Mouse (Mus musculus): ENCODE data around the gene Gm14214. TPM values are rescaled to one million over a fixed set of nuclear protein-coding genes. Genes with fewer than 3 reads are reported as not detected.
A peak's percentile ranks its signal among the peaks of the same experiment; 100 is the strongest.

The Gm14214 gene
- total and polyA plus RNA-seq, 2 experiments from 2014 or later, result not detected

DNA sequence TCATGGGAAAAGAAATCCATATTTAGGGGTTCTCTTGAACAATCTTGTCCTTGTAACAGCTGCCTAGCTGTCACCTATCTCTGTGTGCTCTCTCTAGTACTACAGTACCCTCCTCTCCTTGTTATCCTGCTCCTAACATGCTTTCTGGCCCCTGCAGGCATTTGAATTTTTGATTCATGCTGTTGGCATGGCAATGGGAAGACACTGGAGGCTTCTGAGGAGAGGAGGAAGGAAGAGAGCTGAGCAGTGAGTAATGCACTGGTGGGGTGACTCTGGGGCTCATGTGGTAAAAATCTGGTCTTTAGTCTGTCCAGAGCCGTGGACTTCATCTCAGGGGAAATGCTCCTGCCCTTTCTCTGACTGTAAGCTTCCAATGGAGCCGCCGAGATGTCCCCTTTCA lies 15.5 kb upstream of the Gm14214 start:
- H3K4me1 ChIP-seq (ENCODE audit: control insufficient read depth, insufficient read depth), result 0 out of 2 replicates have a peak, but pooled peaks cover 3% of the 10 kb centered on the region
- whole genome bisulfite sequencing, result 29% methylated on average over 3 of the region's 3 CpGs
- ATAC-seq (ENCODE audit: insufficient read depth, low read depth), result no peak
- H3K9ac ChIP-seq (replicated peaks; ENCODE audit: low read depth, low read length), result no peak overlapping the region
- no peak for DNase-seq (ENCODE audit: low spot score)
- H3K36me3 ChIP-seq (replicated peaks; ENCODE audit: control insufficient read depth, insufficient read depth, low read length), result no peaks in the 10 kb centered on the region
- TF ChIP-seq EP300 (IDR thresholded peaks at IDR 0.05; ENCODE audit: low read depth) (no peak), CTCF (IDR thresholded peaks at IDR 0.05; ENCODE audit: low read depth) (no peak)
- H3K27ac ChIP-seq (ENCODE audit: low read depth), result no peak overlapping the region
- H3K9me3 ChIP-seq (replicated peaks; ENCODE audit: control insufficient read depth, low read length), result no peaks in the 10 kb centered on the region
- no peaks in the 10 kb centered on the region for H3K27me3 ChIP-seq (ENCODE audit: control insufficient read depth, insufficient read depth, low read length)
- no peak overlapping the region for H3K4me2 ChIP-seq (ENCODE audit: low read depth, low read length)
- H3K4me3 ChIP-seq (ENCODE audit: low read depth, low read length), result no peak overlapping the region

DNA sequence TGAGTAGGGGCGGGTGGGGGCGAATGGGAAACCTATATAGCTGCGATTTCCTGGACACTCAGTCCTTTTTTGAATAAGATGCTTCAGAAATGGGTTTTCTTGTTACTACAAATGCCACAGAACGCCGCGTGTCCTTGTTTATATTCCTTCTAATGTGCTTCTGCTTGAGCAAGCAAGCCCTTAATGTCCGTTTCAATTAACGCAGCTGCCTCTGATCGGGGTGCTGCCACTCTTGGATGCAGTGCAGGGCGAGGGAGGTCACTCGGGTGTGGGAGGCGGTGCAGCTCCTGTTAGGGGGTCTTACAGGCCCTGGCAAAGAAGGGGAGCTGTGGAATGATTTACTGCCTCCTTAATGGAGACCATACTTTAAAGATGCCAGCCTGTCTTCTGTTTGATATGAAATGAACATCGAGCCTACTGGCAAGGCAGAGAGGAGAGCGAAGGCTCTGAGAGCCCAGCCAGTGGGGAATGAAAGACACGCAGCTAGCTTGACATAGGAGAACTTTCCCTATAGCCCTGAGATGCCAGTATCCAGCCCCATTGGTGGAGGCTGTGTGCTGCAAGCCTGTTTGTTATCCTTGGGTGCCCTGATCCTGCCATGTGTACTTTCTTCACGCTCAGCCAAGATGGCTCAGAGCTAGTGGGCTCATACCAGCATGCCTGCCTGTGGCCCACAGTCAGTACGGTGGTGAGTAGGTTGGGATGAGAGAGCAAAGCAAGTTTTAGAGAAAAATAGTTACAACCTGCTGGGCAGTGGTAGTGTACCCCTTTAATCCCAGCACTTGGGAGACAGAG lies 13.2 kb upstream of the Gm14214 start:
- H3K4me3 ChIP-seq (ENCODE audit: low read depth, low read length), result no peak overlapping the region

DNA sequence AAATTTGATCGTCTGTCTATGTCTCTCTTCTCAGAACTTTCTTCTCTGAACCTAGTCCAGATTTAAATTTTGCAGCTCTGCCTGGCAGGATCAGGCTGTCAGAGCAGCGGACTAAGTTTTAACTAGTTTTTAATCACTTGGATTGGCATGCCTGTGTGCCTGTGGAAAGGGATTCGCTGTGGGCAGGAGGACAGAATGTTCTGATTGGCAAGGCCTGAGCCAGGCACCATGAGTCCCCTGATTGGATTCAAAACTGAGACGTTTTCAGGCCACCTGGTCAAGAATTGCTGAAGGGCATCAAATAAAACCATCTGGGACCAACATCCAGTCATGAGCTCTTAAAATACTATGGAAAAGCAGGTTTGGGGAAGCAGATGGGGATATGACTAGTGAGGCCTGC lies 12.5 kb upstream of the Gm14214 start:
- TF ChIP-seq EP300 (IDR thresholded peaks at IDR 0.05; ENCODE audit: low read depth) (no peak), CTCF (IDR thresholded peaks at IDR 0.05; ENCODE audit: low read depth) (no peak)
- ATAC-seq (ENCODE audit: insufficient read depth, low read depth), result no peak
- Histone ChIP-seq H3K4me2 (ENCODE audit: low read depth, low read length) (no peak overlapping the region), H3K27me3 (ENCODE audit: control insufficient read depth, insufficient read depth, low read length) (no peaks in the 10 kb centered on the region), H3K9me3 (replicated peaks; ENCODE audit: control insufficient read depth, low read length) (no peaks in the 10 kb centered on the region), H3K27ac (ENCODE audit: low read depth) (no peak overlapping the region), H3K4me3 (ENCODE audit: low read depth, low read length) (no peak overlapping the region), H3K36me3 (replicated peaks; ENCODE audit: control insufficient read depth, insufficient read depth, low read length) (no peaks in the 10 kb centered on the region), H3K9ac (replicated peaks; ENCODE audit: low read depth, low read length) (no peak overlapping the region), H3K4me1 (ENCODE audit: control insufficient read depth, insufficient read depth) (0 out of 2 replicates have a peak, but pooled peaks cover 3% of the 10 kb centered on the region)
- DNase-seq (ENCODE audit: low spot score), result no peak
- 72% methylated on average over 4 of the region's 4 CpGs for WGBS

More for the DNA sequence above, 13.2 kb upstream of the Gm14214 start:
- Histone ChIP-seq H3K9ac (replicated peaks; ENCODE audit: low read depth, low read length) (no peak overlapping the region), H3K36me3 (replicated peaks; ENCODE audit: control insufficient read depth, insufficient read depth, low read length) (no peaks in the 10 kb centered on the region), H3K27ac (ENCODE audit: low read depth) (no peak overlapping the region), H3K27me3 (ENCODE audit: control insufficient read depth, insufficient read depth, low read length) (no peaks in the 10 kb centered on the region), H3K4me1 (ENCODE audit: control insufficient read depth, insufficient read depth) (0 out of 2 replicates have a peak, but pooled peaks cover 3% of the 10 kb centered on the region), H3K9me3 (replicated peaks; ENCODE audit: control insufficient read depth, low read length) (no peaks in the 10 kb centered on the region), H3K4me2 (ENCODE audit: low read depth, low read length) (no peak overlapping the region)
- TF ChIP-seq CTCF (IDR thresholded peaks at IDR 0.05; ENCODE audit: low read depth) (no peak), EP300 (IDR thresholded peaks at IDR 0.05; ENCODE audit: low read depth) (no peak)
- no peak for ATAC-seq (ENCODE audit: insufficient read depth, low read depth)
- 80% methylated on average over 17 of the region's 17 CpGs for WGBS
- no peak for DNase-seq (ENCODE audit: low spot score)

- Histone ChIP-seq H3K4me2 (ENCODE audit: low read depth, low read length) (no peak overlapping the region), H3K27me3 (ENCODE audit: control insufficient read depth, insufficient read depth, low read length) (no peaks in the 10 kb centered on the region), H3K36me3 (replicated peaks; ENCODE audit: control insufficient read depth, insufficient read depth, low read length) (no peaks in the 10 kb centered on the region), H3K4me1 (ENCODE audit: control insufficient read depth, insufficient read depth) (no peaks in the 10 kb centered on the region), H3K9ac (replicated peaks; ENCODE audit: low read depth, low read length) (no peak overlapping the region), H3K9me3 (replicated peaks; ENCODE audit: control insufficient read depth, low read length) (no peaks in the 10 kb centered on the region), H3K4me3 (ENCODE audit: low read depth, low read length) (no peak overlapping the region), H3K27ac (ENCODE audit: low read depth) (no peak overlapping the region)
- WGBS, result 54% methylated on average over 3 of the region's 3 CpGs
- TF ChIP-seq CTCF (IDR thresholded peaks at IDR 0.05; ENCODE audit: low read depth) (no peak), EP300 (IDR thresholded peaks at IDR 0.05; ENCODE audit: low read depth) (no peak)
- DNase-seq (ENCODE audit: low spot score) (no peak), ATAC-seq (ENCODE audit: insufficient read depth, low read depth) (no peak)
Observed at GRCm38 (mm10) chr2:154779648-154780047, 9.8 kb upstream of the Gm14214 start.

DNA sequence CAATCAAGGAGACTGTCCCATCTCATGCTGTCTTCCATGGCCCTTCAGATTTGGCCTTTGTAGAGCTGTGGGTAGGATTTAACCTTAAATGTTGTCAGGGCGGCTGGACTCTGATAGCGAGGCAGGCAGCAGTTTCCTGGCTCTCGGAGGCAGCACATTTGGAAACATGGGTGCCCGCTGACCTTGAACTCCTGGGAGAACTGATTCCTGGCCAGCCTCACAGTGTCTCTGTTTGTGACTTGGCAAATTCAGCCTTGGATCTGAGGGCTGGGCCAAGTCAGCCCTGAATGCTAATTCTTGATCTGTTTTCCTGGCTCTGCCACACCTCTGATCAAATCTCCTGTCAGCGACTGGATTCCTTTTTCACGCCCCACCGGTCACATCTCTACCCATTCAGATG lies 6.7 kb upstream of the Gm14214 start:
- Histone ChIP-seq H3K9me3 (replicated peaks; ENCODE audit: control insufficient read depth, low read length) (no peaks in the 10 kb centered on the region), H3K9ac (replicated peaks; ENCODE audit: low read depth, low read length) (no peak overlapping the region), H3K4me3 (ENCODE audit: low read depth, low read length) (no peak overlapping the region), H3K27me3 (ENCODE audit: control insufficient read depth, insufficient read depth, low read length) (no peaks in the 10 kb centered on the region), H3K4me1 (ENCODE audit: control insufficient read depth, insufficient read depth) (no peaks in the 10 kb centered on the region), H3K4me2 (ENCODE audit: low read depth, low read length) (no peak overlapping the region), H3K36me3 (replicated peaks; ENCODE audit: control insufficient read depth, insufficient read depth, low read length) (no peaks in the 10 kb centered on the region), H3K27ac (ENCODE audit: low read depth) (no peak overlapping the region)
- 44% methylated on average over 7 of the region's 7 CpGs for WGBS
- no peak for DNase-seq (ENCODE audit: low spot score)
- ATAC-seq (ENCODE audit: insufficient read depth, low read depth), result no peak
- TF ChIP-seq CTCF (IDR thresholded peaks at IDR 0.05; ENCODE audit: low read depth) (no peak), EP300 (IDR thresholded peaks at IDR 0.05; ENCODE audit: low read depth) (no peak)

DNA sequence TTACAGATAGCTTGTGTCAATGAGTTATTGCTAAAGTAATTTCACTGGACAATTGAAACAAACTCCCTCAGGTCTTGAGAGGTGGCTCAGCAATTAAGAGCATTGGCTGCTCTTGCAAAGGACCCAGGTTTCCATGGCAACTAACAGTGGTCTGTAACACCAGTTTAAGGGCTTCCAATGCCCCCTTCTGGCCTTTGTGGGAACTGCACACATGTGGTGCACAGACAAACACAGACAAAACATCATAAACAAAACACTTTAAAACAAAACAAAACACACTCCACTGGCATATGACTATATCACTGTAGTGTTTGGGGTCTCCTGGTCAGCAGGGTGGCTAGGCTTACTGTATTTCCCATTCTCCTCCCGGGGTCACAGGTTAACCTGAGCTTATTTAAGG lies 4.2 kb upstream of the Gm14214 start:
- 82% methylated on average over 1 of the region's 1 CpGs for WGBS
- H3K4me1 ChIP-seq (ENCODE audit: control insufficient read depth, insufficient read depth), result no peaks in the 10 kb centered on the region
- H3K4me2 ChIP-seq (ENCODE audit: low read depth, low read length), result no peak overlapping the region
- H3K9me3 ChIP-seq (replicated peaks; ENCODE audit: control insufficient read depth, low read length), result no peaks in the 10 kb centered on the region
- H3K9ac ChIP-seq (replicated peaks; ENCODE audit: low read depth, low read length), result no peak overlapping the region
- no peak for DNase-seq (ENCODE audit: low spot score)
- H3K27ac ChIP-seq (ENCODE audit: low read depth), result no peak overlapping the region
- no peak for ATAC-seq (ENCODE audit: insufficient read depth, low read depth)
- no peaks in the 10 kb centered on the region for H3K27me3 ChIP-seq (ENCODE audit: control insufficient read depth, insufficient read depth, low read length)
- no peaks in the 10 kb centered on the region for H3K36me3 ChIP-seq (replicated peaks; ENCODE audit: control insufficient read depth, insufficient read depth, low read length)
- no peak overlapping the region for H3K4me3 ChIP-seq (ENCODE audit: low read depth, low read length)
- TF ChIP-seq EP300 (IDR thresholded peaks at IDR 0.05; ENCODE audit: low read depth) (no peak), CTCF (IDR thresholded peaks at IDR 0.05; ENCODE audit: low read depth) (peak; percentile 16)

Data from heart, postnatal 0 days (tissue).